Comparison of ENCODE assay signal across 10 mouse cellular contexts in the genomic region with DNA sequence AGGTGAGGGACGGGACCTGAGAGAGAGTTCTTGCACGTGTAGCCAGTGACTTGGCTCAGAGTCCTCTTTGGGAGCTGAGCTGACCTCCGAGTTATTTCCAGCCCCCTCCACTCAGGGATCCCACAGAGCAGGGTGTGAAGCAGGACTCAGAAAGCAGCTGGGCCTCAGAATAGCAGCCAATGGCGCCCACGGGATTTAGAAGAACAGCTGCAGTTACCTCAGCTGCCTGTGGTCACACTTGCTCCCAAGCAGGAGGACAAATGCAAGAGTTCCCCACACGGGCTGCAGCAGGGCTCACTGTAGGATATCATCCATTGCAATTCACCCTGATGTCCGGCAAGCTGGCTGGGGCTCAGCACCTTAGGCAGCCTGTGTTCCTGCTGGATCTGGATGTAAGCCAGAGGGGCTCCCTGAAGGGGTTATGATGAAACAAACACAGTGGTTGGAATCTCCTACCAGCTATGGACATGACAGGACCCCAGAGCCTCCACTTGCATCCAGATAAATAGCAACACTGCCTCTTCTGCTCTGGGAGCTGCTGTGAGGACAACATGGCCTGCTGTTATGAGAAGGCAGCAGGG. TPM values are rescaled to one million over a fixed set of nuclear protein-coding genes. Genes with fewer than 3 reads are reported as not detected.
A peak's percentile ranks its signal among the peaks of the same experiment; 100 is the strongest.
DNase-seq lines count a peak whose midpoint lies in the region; ATAC-seq and TF ChIP-seq lines count a peak whose summit lies in the region.
"Had no signal": no experiment of that assay in that cellular context is flagged by ENCODE, and none has a peak within 500 bp of the region (broad histone marks: within the 10 kb centered on the region; RNA-seq: fewer than 3 reads in every experiment).

No protein-coding gene starts in this region.

- TF ChIP-seq CTCF in lung, embryonic 14.5 days (IDR thresholded peaks at IDR 0.05; ENCODE audit: low read depth): no peak

- 0 out of 2 replicates have a peak overlapping the region, but pooled peaks have one; percentile 1 for H3K9ac ChIP-seq in lung, embryonic 14.5 days
- peak overlapping the region; percentile 24; the same call in 1 of the 2 replicates for H3K9ac ChIP-seq in heart, embryonic 15.5 days
- H3K9ac ChIP-seq in kidney, embryonic 16.5 days (replicated peaks; ENCODE audit: low read length): no peak overlapping the region
- H3K9ac ChIP-seq: kidney, embryonic 15.5 days; liver, embryonic 15.5 days had no signal

- no peak overlapping the region for H3K27ac ChIP-seq in lung, embryonic 14.5 days (ENCODE audit: low read depth)
- H3K27ac ChIP-seq in heart, embryonic 15.5 days: peak overlapping the region; percentile 90
- H3K27ac ChIP-seq in kidney, embryonic 16.5 days (ENCODE audit: low read length): no peak overlapping the region
- H3K27ac ChIP-seq: kidney, embryonic 15.5 days; liver, embryonic 15.5 days had no signal

- H3K36me3 ChIP-seq in lung, embryonic 14.5 days (ENCODE audit: insufficient read depth): peaks cover 64% of the 10 kb centered on the region
- peaks cover 27% of the 10 kb centered on the region for H3K36me3 ChIP-seq in heart, embryonic 15.5 days
- peaks cover 25% of the 10 kb centered on the region for H3K36me3 ChIP-seq in kidney, embryonic 16.5 days (ENCODE audit: insufficient read depth, low read length)
- H3K36me3 ChIP-seq: liver, embryonic 15.5 days had no signal

- ATAC-seq in lung, embryonic 14.5 days (ENCODE audit: insufficient read depth): no peak; the same call in 1 of the 2 replicates
- peak; percentile 63 for ATAC-seq in heart, embryonic 15.5 days (replicated peaks; ENCODE audit: insufficient number of reproducible peaks, insufficient read depth, low FRiP score, low read depth)
- no peak for ATAC-seq in kidney, embryonic 16.5 days (ENCODE audit: low FRiP score, low TSS enrichment)
- ATAC-seq: forebrain, embryonic 14.5 days had no signal

- no peaks in the 10 kb centered on the region for H3K27me3 ChIP-seq in lung, embryonic 14.5 days (ENCODE audit: insufficient read depth, low read length)
- H3K27me3 ChIP-seq in heart, embryonic 15.5 days: no peaks in the 10 kb centered on the region
- H3K27me3 ChIP-seq in kidney, embryonic 16.5 days (ENCODE audit: insufficient read depth, low read length): no peaks in the 10 kb centered on the region
- H3K27me3 ChIP-seq: kidney, embryonic 15.5 days had no signal

- H3K4me3 ChIP-seq in lung, embryonic 14.5 days (ENCODE audit: low read depth, low read length): no peak overlapping the region
- no peak overlapping the region for H3K4me3 ChIP-seq in heart, embryonic 15.5 days
- H3K4me3 ChIP-seq in kidney, embryonic 16.5 days (ENCODE audit: low read length): no peak overlapping the region
- H3K4me3 ChIP-seq: kidney, embryonic 15.5 days; liver, embryonic 15.5 days had no signal

- peak; percentile 24 for DNase-seq in lung, embryonic 14.5 days
- DNase-seq in lung, postnatal 36 days: no peak
- DNase-seq in gastrocnemius, postnatal 25 days: peak; percentile 75
- DNase-seq in right cerebral cortex, postnatal 25 days: peak; percentile 26
- DNase-seq in layer of hippocampus, postnatal 10 days (ENCODE audit: low spot score in 2 of 2): no peak

- 50% methylated on average over 7 of the region's 7 CpGs for WGBS in lung, embryonic 14.5 days
- WGBS in heart, embryonic 15.5 days: 24% methylated on average over 7 of the region's 7 CpGs
- 60% methylated on average over 7 of the region's 7 CpGs for WGBS in kidney, embryonic 16.5 days

- peaks cover 10% of the 10 kb centered on the region for H3K4me1 ChIP-seq in lung, embryonic 14.5 days (ENCODE audit: insufficient read depth)
- H3K4me1 ChIP-seq in heart, embryonic 15.5 days (replicated peaks): peaks cover 73% of the 10 kb centered on the region
- peaks cover 19% of the 10 kb centered on the region for H3K4me1 ChIP-seq in kidney, embryonic 16.5 days (ENCODE audit: insufficient read depth, low read length)

- H3K4me2 ChIP-seq in lung, embryonic 14.5 days: no peak overlapping the region
- H3K4me2 ChIP-seq in heart, embryonic 15.5 days: peak overlapping the region; percentile 29
- no peak overlapping the region for H3K4me2 ChIP-seq in kidney, embryonic 16.5 days (replicated peaks; ENCODE audit: low read depth, low read length)
- H3K4me2 ChIP-seq: kidney, embryonic 15.5 days; liver, embryonic 15.5 days had no signal

- H3K9me3 ChIP-seq in lung, embryonic 14.5 days (ENCODE audit: low read depth, low read length): no peaks in the 10 kb centered on the region
- no peaks in the 10 kb centered on the region for H3K9me3 ChIP-seq in heart, embryonic 15.5 days (replicated peaks)
- no peaks in the 10 kb centered on the region for H3K9me3 ChIP-seq in kidney, embryonic 16.5 days (ENCODE audit: low read length)
- H3K9me3 ChIP-seq: kidney, embryonic 15.5 days; liver, embryonic 15.5 days had no signal

RNA-seq across cellular contexts. Expression of a gene that starts 6.4 kb away (rescaled TPM):
- 38.1 and 40.6 TPM in 2 replicates for polyA plus RNA-seq in lung, embryonic 14.5 days (2014; fragmentation: Nextera tagmentation; extraction: Ambion mirVana)
- total RNA-seq in gastrocnemius, postnatal 25 days (2021): 1 to 10 TPM in 1 of 2 experiments, under 1 TPM in 1; 0.59 to 1.7 TPM
- 44.5 and 45.9 TPM in 2 replicates for polyA plus RNA-seq in heart, embryonic 15.5 days (2015; fragmentation: Nextera tagmentation; extraction: Ambion mirVana)
- total RNA-seq in layer of hippocampus, postnatal 10 days (2021): 10 to 100 TPM; 14.9 to 15.2 TPM
- polyA plus RNA-seq in kidney, embryonic 16.5 days (2015; fragmentation: Nextera tagmentation; extraction: Ambion mirVana): 27.0 and 29.3 TPM in 2 replicates

RNA-seq across cellular contexts. Expression of a gene that starts 47.8 kb away (rescaled TPM):
- polyA plus RNA-seq in lung, embryonic 14.5 days (2014; fragmentation: Nextera tagmentation; extraction: Ambion mirVana): 45.3 and 47.6 TPM in 2 replicates
- total RNA-seq in gastrocnemius, postnatal 25 days (2021): 10 to 100 TPM; 20.7 to 24.6 TPM
- polyA plus RNA-seq in heart, embryonic 15.5 days (2015; fragmentation: Nextera tagmentation; extraction: Ambion mirVana): 29.3 and 30.1 TPM in 2 replicates
- total RNA-seq in layer of hippocampus, postnatal 10 days (2021): 10 to 100 TPM; 47.9 to 50.6 TPM
- 44.8 and 44.9 TPM in 2 replicates for polyA plus RNA-seq in kidney, embryonic 16.5 days (2015; fragmentation: Nextera tagmentation; extraction: Ambion mirVana)

RNA-seq across cellular contexts. Expression of a gene that starts 53.3 kb away (rescaled TPM):
- polyA plus RNA-seq in lung, embryonic 14.5 days (2014; fragmentation: Nextera tagmentation; extraction: Ambion mirVana): 8.4 and 9.9 TPM in 2 replicates
- 10 to 100 TPM; 16.4 to 22.3 TPM for total RNA-seq in gastrocnemius, postnatal 25 days (2021)
- 2.6 and 3.4 TPM in 2 replicates for polyA plus RNA-seq in heart, embryonic 15.5 days (2015; fragmentation: Nextera tagmentation; extraction: Ambion mirVana)
- total RNA-seq in layer of hippocampus, postnatal 10 days (2021): 10 to 100 TPM; 20.1 to 26.2 TPM
- polyA plus RNA-seq in kidney, embryonic 16.5 days (2015; fragmentation: Nextera tagmentation; extraction: Ambion mirVana): 6.0 and 6.2 TPM in 2 replicates

Comparison
In these comparisons a context has a peak if more than half of its experiments do, and no peak if none do; other contexts are left out.
1. DNase-seq: peak in lung, embryonic 14.5 days (single experiment), gastrocnemius, postnatal 25 days (single experiment) and right cerebral cortex, postnatal 25 days (single experiment); none in lung, postnatal 36 days (single experiment) and layer of hippocampus, postnatal 10 days (0 of 2).